Mouse (Mus musculus): ENCODE data around the gene Gm12216. TPM values are rescaled to one million over a fixed set of nuclear protein-coding genes. Genes with fewer than 3 reads are reported as not detected.

Gm12216 gene
- polyA plus RNA-seq, 1 experiment, result 3.7 TPM

DNA sequence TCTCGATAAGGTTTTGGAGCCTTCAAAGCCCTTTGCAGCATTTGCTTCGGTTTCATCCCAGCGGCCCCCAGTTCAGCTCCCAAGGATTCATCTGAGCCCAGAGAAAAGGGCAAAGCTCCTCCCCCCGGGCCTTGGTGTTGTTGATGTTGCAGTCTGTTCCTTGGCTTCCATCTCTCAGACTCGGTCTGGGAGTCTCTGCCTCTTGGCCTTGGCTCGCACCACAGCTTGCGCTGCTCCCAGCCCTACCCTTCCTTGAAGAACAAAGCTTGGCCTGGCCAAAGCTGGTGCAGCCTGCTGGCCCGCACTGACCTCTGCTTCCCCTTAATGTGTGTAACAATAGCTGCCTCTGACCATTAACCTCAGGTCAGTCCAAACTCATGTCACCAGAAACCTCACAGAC is 70.9 kb downstream of the Gm12216 start:
- Histone ChIP-seq H3K27ac (ENCODE audit: insufficient read depth, low read length) (no peak overlapping the region), H3K4me1 (ENCODE audit: control insufficient read depth, insufficient read depth, low read length) (no peaks in the 10 kb centered on the region), H3K4me3 (ENCODE audit: insufficient read depth, low read length) (no peak overlapping the region)
- TF ChIP-seq POLR2A (IDR thresholded peaks at IDR 0.05; ENCODE audit: extremely low read depth, insufficient read depth, low read length), result no peak
- TF ChIP-seq CTCF (IDR thresholded peaks at IDR 0.05; ENCODE audit: extremely low read depth, insufficient read depth, low read length), result no peak

DNA sequence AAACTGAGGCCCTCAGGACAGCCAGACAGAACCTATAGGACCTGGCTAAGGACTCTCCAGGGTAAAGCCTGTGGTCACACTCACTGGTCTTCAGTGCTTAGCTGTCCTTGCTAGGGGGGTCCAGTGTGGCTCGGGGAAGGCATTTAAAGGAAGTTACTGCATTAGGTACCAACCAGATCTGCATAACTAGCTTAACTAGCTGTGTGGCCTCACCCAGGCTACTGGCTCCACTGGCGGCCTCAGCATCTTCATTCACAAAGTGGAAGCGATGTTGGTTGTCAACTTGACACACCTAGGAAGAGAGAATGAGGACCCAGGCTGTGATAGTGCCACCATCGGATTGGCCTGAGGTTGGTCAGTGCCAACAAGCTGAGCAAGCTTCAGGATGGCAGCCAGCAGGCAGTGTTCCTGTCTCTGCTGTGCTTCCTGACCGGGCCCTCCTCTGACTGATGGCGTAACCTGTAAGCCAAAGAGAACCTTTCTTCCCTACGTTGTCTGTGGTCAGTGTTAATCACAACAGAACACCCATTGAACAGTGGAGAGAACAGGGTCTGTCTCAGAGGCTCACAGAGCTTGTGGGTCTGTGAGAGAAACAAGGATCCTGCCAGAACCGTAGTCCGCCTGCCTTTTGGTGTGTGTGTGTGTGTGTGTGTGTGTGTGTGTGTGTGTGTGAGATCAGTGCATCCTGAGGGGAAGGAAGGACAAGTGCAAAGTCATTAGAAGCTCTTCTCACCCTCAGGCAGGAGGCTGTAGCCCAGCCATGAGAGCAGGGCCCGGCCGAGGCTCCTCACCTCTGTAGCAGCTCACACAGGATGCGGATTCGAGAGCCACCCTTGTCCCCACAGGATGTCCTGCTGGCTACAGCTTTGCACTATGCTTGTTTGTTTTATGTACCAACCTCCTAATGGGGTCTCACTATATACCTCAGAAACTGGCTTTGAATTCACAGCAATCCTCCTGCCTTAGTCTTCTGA is 72.7 kb downstream of the Gm12216 start:
- TF ChIP-seq POLR2A (IDR thresholded peaks at IDR 0.05; ENCODE audit: extremely low read depth, insufficient read depth, low read length) (no peak), CTCF (IDR thresholded peaks at IDR 0.05; ENCODE audit: extremely low read depth, insufficient read depth, low read length) (no peak)
- no peak overlapping the region for H3K4me3 ChIP-seq (ENCODE audit: insufficient read depth, low read length)
- H3K4me1 ChIP-seq (ENCODE audit: control insufficient read depth, insufficient read depth, low read length), result no peaks in the 10 kb centered on the region
- H3K27ac ChIP-seq (ENCODE audit: insufficient read depth, low read length), result no peak overlapping the region

DNA sequence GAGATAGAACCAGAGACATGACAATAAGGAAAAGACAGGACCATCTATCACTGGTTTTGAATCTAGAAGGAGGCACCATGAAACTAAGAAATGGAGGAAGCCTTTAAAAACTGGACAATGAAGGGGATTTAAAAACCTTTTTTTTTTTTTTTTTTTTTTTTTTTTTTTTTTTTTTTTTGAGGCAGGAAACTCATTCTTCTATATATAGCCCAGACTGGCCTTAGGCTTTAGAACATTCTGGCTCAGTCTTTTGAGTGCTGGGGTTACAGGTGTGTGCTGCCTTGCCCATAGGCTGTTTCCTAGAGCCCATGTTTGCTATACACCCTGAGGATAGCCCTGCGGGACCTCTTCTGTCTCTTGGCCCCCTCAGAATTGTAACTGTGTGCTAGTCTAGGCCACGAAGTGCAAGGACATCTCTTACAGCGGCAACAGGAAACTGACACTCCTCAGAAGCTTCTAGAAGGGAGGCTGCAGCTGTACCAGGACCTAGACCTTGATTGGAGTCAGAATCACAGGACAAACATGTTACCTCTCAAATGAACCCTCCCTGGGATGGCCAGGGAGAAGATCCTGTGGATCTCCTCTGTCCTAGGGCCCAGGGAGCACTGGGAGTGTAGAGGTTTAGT is 73.6 kb downstream of the Gm12216 start:
- H3K27ac ChIP-seq (ENCODE audit: insufficient read depth, low read length), result no peak overlapping the region
- no peak overlapping the region for H3K4me3 ChIP-seq (ENCODE audit: insufficient read depth, low read length)
- H3K4me1 ChIP-seq (ENCODE audit: control insufficient read depth, insufficient read depth, low read length), result no peaks in the 10 kb centered on the region
- TF ChIP-seq CTCF (IDR thresholded peaks at IDR 0.05; ENCODE audit: extremely low read depth, insufficient read depth, low read length), result no peak
- no peak for TF ChIP-seq POLR2A (IDR thresholded peaks at IDR 0.05; ENCODE audit: extremely low read depth, insufficient read depth, low read length)

DNA sequence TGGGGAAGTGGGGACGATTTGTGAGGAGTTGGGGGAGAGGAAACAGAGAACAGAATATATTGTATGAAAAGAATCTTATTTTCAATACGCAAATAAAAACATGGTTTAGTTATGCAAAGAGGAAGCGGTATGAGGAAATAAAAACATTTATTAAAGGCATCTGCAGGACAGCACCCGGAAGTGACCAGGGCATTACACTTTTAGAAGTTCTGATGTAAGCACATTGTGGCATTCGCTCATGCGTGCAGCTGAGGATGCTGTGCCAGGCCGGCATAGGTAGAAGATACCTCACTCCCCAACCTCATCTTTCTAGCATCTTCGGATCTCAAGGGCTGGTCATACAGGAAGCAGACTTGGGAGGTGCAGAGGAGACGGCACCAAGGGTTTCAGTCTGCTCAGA is 75.8 kb downstream of the Gm12216 start:
- H3K4me3 ChIP-seq (ENCODE audit: insufficient read depth, low read length), result no peak overlapping the region
- H3K4me1 ChIP-seq (ENCODE audit: control insufficient read depth, insufficient read depth, low read length), result no peaks in the 10 kb centered on the region
- no peak overlapping the region for H3K27ac ChIP-seq (ENCODE audit: insufficient read depth, low read length)
- no peak for TF ChIP-seq POLR2A (IDR thresholded peaks at IDR 0.05; ENCODE audit: extremely low read depth, insufficient read depth, low read length)
- TF ChIP-seq CTCF (IDR thresholded peaks at IDR 0.05; ENCODE audit: extremely low read depth, insufficient read depth, low read length), result no peak

DNA sequence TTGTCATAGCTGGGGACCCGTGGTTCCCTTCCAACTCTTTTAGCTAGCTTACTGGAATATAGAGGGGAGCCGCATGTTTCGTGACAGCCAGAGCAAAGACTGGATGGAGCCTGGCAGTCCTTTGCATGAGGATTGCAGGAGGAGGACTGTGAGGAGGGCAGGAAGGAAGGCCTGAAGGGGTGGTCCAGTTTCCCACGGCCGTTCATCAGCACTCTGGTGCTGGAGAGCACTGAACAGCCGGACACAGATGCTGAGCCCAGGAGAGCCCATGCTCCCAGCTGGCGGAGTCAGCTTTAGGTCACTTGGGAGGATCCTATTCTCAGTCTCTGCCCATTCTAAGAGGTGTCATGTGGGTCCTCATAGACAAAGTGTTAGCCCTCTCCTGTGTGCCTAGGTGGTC is 77.1 kb downstream of the Gm12216 start:
- Histone ChIP-seq H3K4me1 (ENCODE audit: control insufficient read depth, insufficient read depth, low read length) (no peaks in the 10 kb centered on the region), H3K4me3 (ENCODE audit: insufficient read depth, low read length) (no peak overlapping the region), H3K27ac (ENCODE audit: insufficient read depth, low read length) (no peak overlapping the region)
- TF ChIP-seq CTCF (IDR thresholded peaks at IDR 0.05; ENCODE audit: extremely low read depth, insufficient read depth, low read length) (no peak), POLR2A (IDR thresholded peaks at IDR 0.05; ENCODE audit: extremely low read depth, insufficient read depth, low read length) (no peak)

DNA sequence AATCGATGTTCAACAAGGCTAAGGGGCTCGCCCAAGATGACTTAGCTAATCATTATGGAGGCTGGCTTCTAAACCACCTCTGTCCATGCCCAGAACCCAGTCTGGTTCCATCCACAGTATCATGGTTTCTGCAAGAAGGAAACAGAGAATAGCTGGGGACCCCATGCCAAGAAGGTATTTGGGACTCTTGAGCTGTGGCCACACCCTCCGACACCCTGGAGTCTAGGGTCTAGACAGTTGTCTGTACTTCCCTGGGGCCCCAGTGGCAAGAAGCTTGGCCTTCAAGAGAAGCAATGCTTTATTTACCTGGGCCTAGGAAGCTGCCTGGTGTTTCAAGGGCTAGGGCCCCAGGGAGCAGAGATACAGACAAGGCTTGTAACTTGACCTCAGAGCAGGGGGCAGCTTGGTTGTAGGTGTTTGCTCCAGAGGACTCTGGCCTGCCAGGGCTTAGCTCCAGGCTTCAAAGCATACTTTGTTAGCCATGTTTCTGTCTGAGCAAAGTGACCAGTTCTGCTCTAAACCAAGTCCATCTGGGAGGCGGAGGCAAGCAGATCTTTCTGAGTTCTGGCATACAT is 77.8 kb downstream of the Gm12216 start:
- TF ChIP-seq POLR2A (IDR thresholded peaks at IDR 0.05; ENCODE audit: extremely low read depth, insufficient read depth, low read length) (no peak), CTCF (IDR thresholded peaks at IDR 0.05; ENCODE audit: extremely low read depth, insufficient read depth, low read length) (no peak)
- H3K4me3 ChIP-seq (ENCODE audit: insufficient read depth, low read length), result no peak overlapping the region
- no peak overlapping the region for H3K27ac ChIP-seq (ENCODE audit: insufficient read depth, low read length)
- no peaks in the 10 kb centered on the region for H3K4me1 ChIP-seq (ENCODE audit: control insufficient read depth, insufficient read depth, low read length)

DNA sequence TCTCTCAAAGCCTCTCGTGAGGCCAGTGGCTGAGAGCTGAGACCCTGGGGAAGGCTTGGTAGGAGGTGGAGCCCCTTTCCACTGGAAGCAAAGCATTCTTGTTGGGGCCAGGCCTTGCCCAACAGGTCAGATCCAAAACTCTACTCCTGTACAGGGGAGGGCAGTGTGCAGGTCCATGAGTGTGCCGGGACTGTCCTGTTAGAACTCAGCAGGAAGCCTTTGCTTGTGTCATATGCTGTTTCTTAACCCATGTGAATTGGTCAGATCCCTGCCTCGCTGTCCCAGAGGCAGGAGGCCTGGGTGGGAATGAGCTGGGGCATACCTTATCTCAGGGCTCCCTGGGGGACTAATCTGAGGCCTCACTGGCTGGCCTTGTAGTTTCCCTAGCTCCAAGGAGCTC is 78.8 kb downstream of the Gm12216 start:
- no peak overlapping the region for H3K4me3 ChIP-seq (ENCODE audit: insufficient read depth, low read length)
- H3K27ac ChIP-seq (ENCODE audit: insufficient read depth, low read length), result no peak overlapping the region
- no peaks in the 10 kb centered on the region for H3K4me1 ChIP-seq (ENCODE audit: control insufficient read depth, insufficient read depth, low read length)
- TF ChIP-seq POLR2A (IDR thresholded peaks at IDR 0.05; ENCODE audit: extremely low read depth, insufficient read depth, low read length) (no peak), CTCF (IDR thresholded peaks at IDR 0.05; ENCODE audit: extremely low read depth, insufficient read depth, low read length) (no peak)

DNA sequence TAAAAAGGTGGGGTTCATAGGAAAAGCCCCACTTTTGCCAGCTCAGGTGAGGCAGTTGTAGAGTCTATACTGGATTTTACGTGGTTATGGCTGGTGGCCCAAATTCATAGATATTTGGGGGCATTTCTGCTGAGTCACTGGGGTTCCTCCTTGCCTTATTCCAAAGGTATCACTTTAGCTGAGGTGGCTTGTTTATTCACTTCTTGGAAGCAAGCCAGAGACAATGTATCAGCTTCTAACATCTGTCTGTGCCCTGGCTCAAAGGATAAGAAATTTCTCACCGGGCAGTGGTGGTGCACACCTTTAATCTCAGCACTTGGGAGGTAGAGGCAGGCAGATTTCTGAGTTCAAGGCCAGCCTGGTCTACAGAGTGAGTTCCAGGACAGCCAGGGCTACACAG is 79.2 kb downstream of the Gm12216 start:
- H3K4me1 ChIP-seq (ENCODE audit: control insufficient read depth, insufficient read depth, low read length), result no peaks in the 10 kb centered on the region
- no peak overlapping the region for H3K27ac ChIP-seq (ENCODE audit: insufficient read depth, low read length)
- TF ChIP-seq CTCF (IDR thresholded peaks at IDR 0.05; ENCODE audit: extremely low read depth, insufficient read depth, low read length) (no peak), POLR2A (IDR thresholded peaks at IDR 0.05; ENCODE audit: extremely low read depth, insufficient read depth, low read length) (no peak)
- no peak overlapping the region for H3K4me3 ChIP-seq (ENCODE audit: insufficient read depth, low read length)

DNA sequence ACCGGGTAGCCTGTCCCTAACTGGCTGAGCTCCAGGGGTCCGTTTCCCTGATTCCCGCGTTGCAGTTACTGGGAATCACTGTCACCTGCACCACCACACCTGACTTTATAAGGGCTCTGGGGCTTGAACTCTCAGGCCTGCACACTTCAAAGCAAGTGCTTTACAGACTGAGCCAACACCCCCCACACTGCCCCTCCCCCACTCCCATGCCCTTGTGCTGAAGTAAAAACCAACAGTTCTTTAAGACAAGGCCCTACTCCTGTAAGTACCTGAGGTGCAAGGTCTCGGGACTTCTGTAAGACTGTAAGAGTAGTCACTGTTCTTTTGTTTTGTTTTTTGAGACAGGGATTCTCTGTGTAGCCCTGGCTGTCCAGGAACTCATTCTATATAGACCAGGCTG is 80.6 kb downstream of the Gm12216 start:
- H3K4me3 ChIP-seq (ENCODE audit: insufficient read depth, low read length), result no peak overlapping the region
- H3K27ac ChIP-seq (ENCODE audit: insufficient read depth, low read length), result no peak overlapping the region
- TF ChIP-seq POLR2A (IDR thresholded peaks at IDR 0.05; ENCODE audit: extremely low read depth, insufficient read depth, low read length) (no peak), CTCF (IDR thresholded peaks at IDR 0.05; ENCODE audit: extremely low read depth, insufficient read depth, low read length) (no peak)
- H3K4me1 ChIP-seq (ENCODE audit: control insufficient read depth, insufficient read depth, low read length), result no peaks in the 10 kb centered on the region
